Mouse (Mus musculus): ENCODE measurements around the gene Ddx55. TPM values are rescaled to one million over a fixed set of nuclear protein-coding genes. Genes with fewer than 3 reads are reported as not detected.

Gene Ddx55
- polyA plus RNA-seq, 1 experiment = 2.1 TPM

Other genes with a start within 250 kb of the Ddx55 start
- 2.0 and 3.7 TPM in 2 replicates for gene Mphosph9, start 224.9 kb upstream of the Ddx55 start, polyA plus RNA-seq (2012; ENCODE audit: insufficient read depth, insufficient read length, missing spikeins)
- gene 2810006K23Rik, start 224.8 kb upstream of the Ddx55 start, polyA plus RNA-seq (2012; ENCODE audit: insufficient read depth, insufficient read length, missing spikeins) = 17.1 and 19.3 TPM in 2 replicates
- 61.9 and 82.3 TPM in 2 replicates for gene Cdk2ap1, start 189.8 kb upstream of the Ddx55 start, polyA plus RNA-seq (2012; ENCODE audit: insufficient read depth, insufficient read length, missing spikeins)
- 35.5 and 47.6 TPM in 2 replicates for gene Sbno1, start 126.9 kb upstream of the Ddx55 start, polyA plus RNA-seq (2012; ENCODE audit: insufficient read depth, insufficient read length, missing spikeins)
- 63.9 and 139 TPM in 2 replicates for gene Kmt5a, start 112.9 kb upstream of the Ddx55 start, polyA plus RNA-seq (2012; ENCODE audit: insufficient read depth, insufficient read length, missing spikeins)
- gene Rilpl2, start 74.5 kb upstream of the Ddx55 start, polyA plus RNA-seq (2012; ENCODE audit: insufficient read depth, insufficient read length, missing spikeins) = 10.8 and 15.6 TPM in 2 replicates
- 12.4 and 13.4 TPM in 2 replicates for gene Snrnp35, start 69.7 kb upstream of the Ddx55 start, polyA plus RNA-seq (2012; ENCODE audit: insufficient read depth, insufficient read length, missing spikeins)
- 4.9 and 8.7 TPM in 2 replicates for gene Rilpl1, start 21.5 kb upstream of the Ddx55 start, polyA plus RNA-seq (2012; ENCODE audit: insufficient read depth, insufficient read length, missing spikeins)
- 330 and 403 TPM in 2 replicates for gene Tmed2, start 12.2 kb upstream of the Ddx55 start, polyA plus RNA-seq (2012; ENCODE audit: insufficient read depth, insufficient read length, missing spikeins)
- 28.3 and 32.1 TPM in 2 replicates for gene Eif2b1, start 26.3 kb downstream of the Ddx55 start, polyA plus RNA-seq (2012; ENCODE audit: insufficient read depth, insufficient read length, missing spikeins)
- 26.3 and 29.6 TPM in 2 replicates for gene Gtf2h3, start 26.3 kb downstream of the Ddx55 start, polyA plus RNA-seq (2012; ENCODE audit: insufficient read depth, insufficient read length, missing spikeins)
- gene Atp6v0a2, start 75.7 kb downstream of the Ddx55 start, polyA plus RNA-seq (2012; ENCODE audit: insufficient read depth, insufficient read length, missing spikeins) = 26.3 and 29.0 TPM in 2 replicates
- not detected in 2 replicates for gene Dnah10, start 172.2 kb downstream of the Ddx55 start, polyA plus RNA-seq (2012; ENCODE audit: insufficient read depth, insufficient read length, missing spikeins)

Measured in brown adipose tissue, adult 24 weeks (tissue).